Mouse (Mus musculus) testis, adult 2 months (tissue): ENCODE data around the gene Jak3. TPM values are rescaled to one million over a fixed set of nuclear protein-coding genes. Genes with fewer than 3 reads are reported as not detected.
"Not testable (repeated sequence)": the region's sequence is repeated elsewhere in the genome, so short reads cannot be mapped to it uniquely, and the experiment has no call there.

ENCODE experiments used
- H3K27ac ChIP-seq: fragments of 200-500 bp; 2 replicates; pipeline ENCODE4 v1.5.1; 2012; ENCODE audit warnings: low read depth, low read length; ENCODE audit not compliant: control insufficient read depth, insufficient read depth
- H3K27me3 ChIP-seq: fragments of 200-500 bp; 2 replicates; pipeline ENCODE4 v1.6.1; 2012; ENCODE audit warnings: mild to moderate bottlenecking, low read length, moderate library complexity; ENCODE audit not compliant: control insufficient read depth, insufficient read depth
- H3K36me3 ChIP-seq: fragments of 200-500 bp; 2 replicates; pipeline ENCODE4 v1.6.1; 2012; ENCODE audit warnings: mild to moderate bottlenecking, low read length; ENCODE audit not compliant: control insufficient read depth, insufficient read depth
- H3K4me1 ChIP-seq: fragments of 200-500 bp; 2 replicates; pipeline ENCODE4 v1.6.1; 2012; ENCODE audit warnings: low read length; ENCODE audit not compliant: control insufficient read depth, insufficient read depth
- H3K4me3 ChIP-seq: fragments of 200-500 bp; 2 replicates; pipeline ENCODE4 v1.5.1; 2012; ENCODE audit warnings: low read depth, mild to moderate bottlenecking, low read length, moderate library complexity, mixed read lengths; ENCODE audit not compliant: control insufficient read depth
- CTCF ChIP-seq: fragments of 200-500 bp; IDR thresholded peaks from 2 replicates; pipeline ENCODE4 v1.5.1; 2012; ENCODE audit warnings: low read depth, mild to moderate bottlenecking, inconsistent platforms, low read length, moderate library complexity; ENCODE audit not compliant: control insufficient read depth, insufficient read depth, insufficient replicate concordance
- POLR2A ChIP-seq: fragments of 200-500 bp; IDR thresholded peaks from 2 replicates; pipeline ENCODE4 v1.6.1; 2012; ENCODE audit warnings: low read depth, mild to moderate bottlenecking, inconsistent platforms, low read length, moderate library complexity; ENCODE audit not compliant: control insufficient read depth
- polyA plus RNA-seq: library from polyadenylated mRNA; depleted of rRNA; stranded (reverse); fragments of >200 nt; gene quantifications from 2 replicates; pipeline ENCODE4 v1.2.3, GENCODE M21; 2012; rRNA removed

The Jak3 gene
- polyA plus RNA-seq, 1 experiment: 8.4 TPM

DNA sequence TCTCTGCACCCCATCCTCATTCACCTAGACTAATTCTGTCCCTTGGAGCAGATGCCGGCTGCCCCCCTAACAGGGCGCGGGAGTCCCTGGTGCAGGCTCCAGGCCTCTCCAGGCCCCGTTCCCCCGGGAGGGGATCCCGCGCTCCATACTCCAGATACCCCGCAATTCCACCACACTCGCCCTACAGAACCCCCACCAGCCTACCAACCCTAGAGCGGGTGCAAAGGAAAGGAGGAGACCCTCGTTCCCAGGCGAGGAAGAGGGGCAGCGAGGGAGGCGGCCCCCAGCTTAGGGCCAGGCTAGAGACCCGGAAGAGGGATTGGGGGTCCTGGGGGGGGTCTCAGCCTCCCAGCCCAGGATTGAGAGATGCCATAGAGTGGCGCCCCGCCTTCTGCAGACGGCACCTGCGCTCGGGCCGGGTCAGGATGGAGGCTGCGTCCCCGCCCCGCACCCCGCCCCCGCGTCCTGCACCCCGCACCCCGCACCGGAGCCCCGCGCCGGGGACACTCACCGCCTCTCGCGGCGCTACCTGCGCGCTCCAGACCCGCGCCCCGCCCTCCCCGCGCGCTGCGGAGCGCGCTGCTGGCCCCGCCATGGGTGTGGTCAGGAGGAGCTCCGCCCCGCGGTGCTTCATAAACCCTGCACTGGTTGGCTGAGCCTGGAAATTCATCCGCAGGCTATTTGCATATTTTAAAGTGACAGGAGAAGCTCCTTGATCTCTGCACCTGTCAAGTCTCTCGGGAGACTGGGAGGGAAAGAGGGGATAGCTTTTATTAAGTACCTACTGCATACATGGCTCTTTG lies 49.2 kb downstream of the Jak3 start, which contains the start of gene Fcho1:
TSS of gene Fcho1 (minus strand) at position 595 of the 803 bp plus-strand sequence.
- Histone ChIP-seq H3K36me3 (no peaks in the 10 kb centered on the region), H3K4me1 (peaks cover 15% of the 10 kb centered on the region), H3K27me3 (no peaks in the 10 kb centered on the region), H3K27ac (no peak within 1 kb of the TSS), H3K4me3 (peak within 1 kb of the TSS; percentile 32)
- TF ChIP-seq CTCF (no peak), POLR2A (no peak)

- no peaks in the 10 kb centered on the region for H3K27me3 ChIP-seq
- no peak overlapping the region for H3K27ac ChIP-seq
- no peaks in the 10 kb centered on the region for H3K36me3 ChIP-seq
- peak overlapping the region; percentile 7 for H3K4me3 ChIP-seq
- TF ChIP-seq CTCF (no peak), POLR2A (no peak)
- H3K4me1 ChIP-seq: peaks cover 12% of the 10 kb centered on the region
Measured at GRCm38 (mm10) chr8:71728240-71728785, 52.2 kb downstream of the Jak3 start.

DNA sequence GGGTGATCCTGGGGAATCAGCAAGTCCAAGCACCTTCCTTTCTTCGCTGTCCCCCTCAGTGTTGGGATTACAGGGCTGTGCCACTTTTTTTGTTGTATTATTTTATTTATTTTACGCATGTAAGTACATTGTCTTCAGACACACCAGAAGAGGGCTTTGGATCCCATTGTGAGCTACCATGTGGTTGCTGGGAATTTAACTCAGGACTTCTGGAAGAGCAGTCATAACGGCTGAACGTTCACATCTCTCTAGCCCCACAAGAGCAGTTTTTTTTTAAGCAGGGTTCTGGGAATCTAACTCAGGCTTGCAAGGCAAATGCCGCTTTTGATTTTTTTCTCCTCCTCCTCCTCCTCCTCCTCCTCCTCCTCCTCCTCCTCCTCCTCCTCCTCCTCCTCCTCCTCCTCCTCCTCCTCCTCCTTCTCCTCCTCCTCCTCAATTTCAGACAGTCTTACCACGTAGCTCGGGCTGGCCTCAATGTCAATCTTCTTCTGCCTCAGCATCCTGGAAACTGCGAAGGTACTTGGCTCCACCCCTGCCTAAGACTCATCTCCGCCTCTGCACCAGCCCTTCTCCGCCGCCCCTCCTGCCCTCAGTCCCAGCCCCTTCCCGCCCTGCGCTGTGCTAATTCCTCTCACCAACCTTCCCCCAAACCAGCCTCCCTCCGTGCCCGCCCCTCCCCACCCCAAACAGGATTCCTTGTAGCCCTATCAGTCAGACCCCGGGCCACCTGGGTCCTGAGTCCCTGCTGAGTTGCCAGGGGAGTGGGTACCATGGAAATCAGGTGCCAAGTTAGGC lies 52.9 kb downstream of the Jak3 start:
- no peak for TF ChIP-seq POLR2A
- TF ChIP-seq CTCF: no peak
- Histone ChIP-seq H3K27me3 (no peaks in the 10 kb centered on the region), H3K27ac (no peak overlapping the region), H3K4me3 (peak overlapping the region; percentile 7), H3K4me1 (peaks cover 12% of the 10 kb centered on the region), H3K36me3 (no peaks in the 10 kb centered on the region)

- H3K27ac ChIP-seq: no peak overlapping the region
- H3K36me3 ChIP-seq: no peaks in the 10 kb centered on the region
- peaks cover 7% of the 10 kb centered on the region for H3K4me1 ChIP-seq
- H3K4me3 ChIP-seq: no peak overlapping the region
- TF ChIP-seq POLR2A (no peak), CTCF (no peak)
- no peaks in the 10 kb centered on the region for H3K27me3 ChIP-seq
Measured at GRCm38 (mm10) chr8:71731652-71732230, 55.6 kb downstream of the Jak3 start.

DNA sequence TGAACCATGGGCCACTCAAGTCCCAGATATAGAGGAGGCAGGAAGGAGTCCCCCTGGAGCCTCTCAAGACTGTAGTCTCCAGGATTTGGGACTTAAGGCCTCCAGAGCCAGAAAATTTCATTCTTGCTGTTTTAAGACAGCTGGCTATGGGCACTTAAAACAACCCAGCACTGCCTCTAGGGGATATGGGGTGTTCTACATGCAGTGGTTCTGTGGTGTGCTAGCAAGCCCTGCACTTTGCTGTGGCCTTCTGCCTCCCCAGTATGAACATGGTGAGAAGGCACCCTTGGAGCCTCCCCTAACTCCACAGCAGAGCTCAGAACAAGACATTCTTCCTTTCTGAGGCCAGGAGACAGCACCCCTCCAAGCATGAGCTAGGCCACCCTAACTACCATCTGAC lies 62.2 kb downstream of the Jak3 start:
- H3K36me3 ChIP-seq, H3K4me1 ChIP-seq, H3K4me3 ChIP-seq, H3K27ac ChIP-seq, H3K27me3 ChIP-seq: not testable (repeated sequence)

Other genes starting within 250 kb of the Jak3 start
- gene Abhd8, start 212.6 kb upstream of the Jak3 start, polyA plus RNA-seq: 231 and 283 TPM in 2 replicates
- 14.2 and 19.5 TPM in 2 replicates for gene Mrpl34, start 211.3 kb upstream of the Jak3 start, polyA plus RNA-seq
- 136 and 152 TPM in 2 replicates for gene Dda1, start 207.1 kb upstream of the Jak3 start, polyA plus RNA-seq
- gene Ano8, start 190.3 kb upstream of the Jak3 start, polyA plus RNA-seq: 0.99 and 1.2 TPM in 2 replicates
- 6.1 and 6.3 TPM in 2 replicates for gene Gtpbp3, start 188.2 kb upstream of the Jak3 start, polyA plus RNA-seq
- 0.95 and 2.4 TPM in 2 replicates for gene Plvap, start 164.5 kb upstream of the Jak3 start, polyA plus RNA-seq
- gene Ccdc194, start 150.6 kb upstream of the Jak3 start, polyA plus RNA-seq: 0.05 TPM in 1 of 2 replicates, not detected in the other
- gene Bst2, start 138.8 kb upstream of the Jak3 start, polyA plus RNA-seq: 16.0 and 19.8 TPM in 2 replicates
- 55.1 and 61.7 TPM in 2 replicates for gene Mvb12a, start 133.4 kb upstream of the Jak3 start, polyA plus RNA-seq
- gene Tmem221, start 117.4 kb upstream of the Jak3 start, polyA plus RNA-seq: 0.86 and 0.88 TPM in 2 replicates
- 0.29 and 0.47 TPM in 2 replicates for gene Nxnl1, start 109.7 kb upstream of the Jak3 start, polyA plus RNA-seq
- 72.5 and 82.1 TPM in 2 replicates for gene Slc27a1, start 107.4 kb upstream of the Jak3 start, polyA plus RNA-seq
- 88.4 and 93.6 TPM in 2 replicates for gene Pgls, start 84.1 kb upstream of the Jak3 start, polyA plus RNA-seq
- gene Fam129c, start 78.6 kb upstream of the Jak3 start, polyA plus RNA-seq: 2.2 and 3.9 TPM in 2 replicates
- 31.0 and 37.4 TPM in 2 replicates for gene Colgalt1, start 65.3 kb upstream of the Jak3 start, polyA plus RNA-seq
- gene Unc13a, start 4.5 kb upstream of the Jak3 start, polyA plus RNA-seq: 0.28 and 0.33 TPM in 2 replicates
- gene Insl3, start 12.9 kb downstream of the Jak3 start, polyA plus RNA-seq: 4,712 and 6,097 TPM in 2 replicates
- gene B3gnt3, start 25.5 kb downstream of the Jak3 start, polyA plus RNA-seq: 0.17 and 0.23 TPM in 2 replicates
- gene Fcho1, start 49.4 kb downstream of the Jak3 start, polyA plus RNA-seq: 2.2 and 2.9 TPM in 2 replicates
- gene Zfp709, start 205.7 kb downstream of the Jak3 start, polyA plus RNA-seq: 0.25 and 0.29 TPM in 2 replicates
- 0.25 and 0.28 TPM in 2 replicates for gene Zfp882, start 232.3 kb downstream of the Jak3 start, polyA plus RNA-seq
- gene Zfp617, start 232.3 kb downstream of the Jak3 start, polyA plus RNA-seq: 1.6 and 2.5 TPM in 2 replicates